Mouse (Mus musculus): ENCODE data around the gene Scube1. TPM values are rescaled to one million over a fixed set of nuclear protein-coding genes. Genes with fewer than 3 reads are reported as not detected.

The Scube1 gene
- total and polyA plus RNA-seq, 2 experiments from 2014 or later = 1.9 to 4.3 TPM

DNA sequence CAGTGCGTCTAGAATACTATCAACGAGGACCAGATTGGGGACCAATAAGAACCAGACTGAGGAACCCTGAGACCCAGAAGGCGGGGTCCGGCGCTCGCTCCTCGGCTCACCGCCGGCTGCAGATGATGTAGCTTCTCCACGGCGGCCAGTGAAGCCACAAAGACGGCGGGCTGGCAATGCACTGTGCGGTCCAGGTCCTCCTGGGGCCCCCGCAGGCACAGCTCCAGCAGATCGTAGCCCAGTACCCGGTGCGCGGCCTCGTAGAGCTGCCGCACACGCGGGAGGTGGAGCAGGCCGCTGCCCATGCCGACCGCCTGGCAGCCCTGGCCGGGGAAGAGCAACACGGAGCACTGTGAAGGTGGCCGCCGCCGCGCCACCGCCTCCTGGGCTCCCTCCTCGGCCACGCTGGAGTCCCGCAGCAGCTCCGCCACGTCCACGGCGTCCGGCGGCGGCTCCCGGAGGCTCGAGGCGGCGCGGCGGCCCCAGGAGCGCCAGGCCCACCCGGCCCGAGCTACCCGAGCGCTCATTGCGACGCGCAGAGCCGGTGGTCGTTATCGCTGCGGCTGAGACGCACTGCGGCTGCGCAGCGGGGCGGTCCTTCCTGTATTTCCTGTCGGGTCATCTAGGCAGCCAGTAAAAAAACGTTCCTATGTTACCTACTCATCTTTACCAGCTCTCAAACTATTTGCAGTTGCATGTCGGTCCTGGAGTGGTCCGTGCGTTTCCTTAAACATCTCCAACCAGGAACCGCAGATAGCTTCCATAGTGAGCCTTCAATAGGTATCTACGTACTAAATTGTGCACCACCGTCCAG, 169.5 kb downstream of the Scube1 start:
- Histone ChIP-seq H3K9ac (replicated peaks; ENCODE audit: low read depth, low read length) (peak overlapping the region; percentile 92), H3K27me3 (ENCODE audit: control insufficient read depth, insufficient read depth, low read length) (no peaks in the 10 kb centered on the region), H3K4me1 (ENCODE audit: control insufficient read depth, insufficient read depth) (peaks cover 8% of the 10 kb centered on the region; the same call in 1 of the 2 replicates), H3K9me3 (replicated peaks; ENCODE audit: control insufficient read depth, low read length) (no peaks in the 10 kb centered on the region), H3K36me3 (replicated peaks; ENCODE audit: control insufficient read depth, insufficient read depth, low read length) (peaks cover 18% of the 10 kb centered on the region; the same call in 1 of the 2 replicates), H3K27ac (ENCODE audit: low read depth) (peak overlapping the region; percentile 92), H3K4me2 (ENCODE audit: low read depth, low read length) (peak overlapping the region; percentile 91), H3K4me3 (ENCODE audit: low read depth, low read length) (peak overlapping the region; percentile 88)
- DNase-seq (ENCODE audit: low spot score) = peak; percentile 83
- 1% methylated on average over 53 of the region's 74 CpGs for WGBS
- TF ChIP-seq CTCF (IDR thresholded peaks at IDR 0.05; ENCODE audit: low read depth) = no peak
- TF ChIP-seq EP300 (IDR thresholded peaks at IDR 0.05; ENCODE audit: low read depth) = no peak
- ATAC-seq (ENCODE audit: insufficient read depth, low read depth) = peak; percentile 88

Other genes starting within 250 kb of the Scube1 start
- gene Ttll1, start 214.1 kb downstream of the Scube1 start, total RNA-seq (2014; rRNA removed; ENCODE audit: low replicate concordance) = 5.8 and 10.7 TPM in 2 replicates
- 23.2 and 25.7 TPM in 2 replicates for gene Ttll1, start 214.1 kb downstream of the Scube1 start, polyA plus RNA-seq (2015; fragmentation: Nextera tagmentation; extraction: Ambion mirVana)
- gene Bik, start 198.2 kb downstream of the Scube1 start, total RNA-seq (2014; rRNA removed; ENCODE audit: low replicate concordance) = 25.8 and 49.6 TPM in 2 replicates
- 33.8 and 37.7 TPM in 2 replicates for gene Bik, start 198.2 kb downstream of the Scube1 start, polyA plus RNA-seq (2015; fragmentation: Nextera tagmentation; extraction: Ambion mirVana)
- gene Tspo, start 161.4 kb downstream of the Scube1 start, total RNA-seq (2014; rRNA removed; ENCODE audit: low replicate concordance) = 264 and 335 TPM in 2 replicates
- gene Tspo, start 161.4 kb downstream of the Scube1 start, polyA plus RNA-seq (2015; fragmentation: Nextera tagmentation; extraction: Ambion mirVana) = 205 and 210 TPM in 2 replicates
- 66.6 and 87.2 TPM in 2 replicates for gene Mcat, start 161.2 kb downstream of the Scube1 start, total RNA-seq (2014; rRNA removed; ENCODE audit: low replicate concordance)
- gene Mcat, start 161.2 kb downstream of the Scube1 start, polyA plus RNA-seq (2015; fragmentation: Nextera tagmentation; extraction: Ambion mirVana) = 33.5 and 36.9 TPM in 2 replicates
- gene Ttll12, start 129.9 kb downstream of the Scube1 start, total RNA-seq (2014; rRNA removed; ENCODE audit: low replicate concordance) = 14.7 and 15.9 TPM in 2 replicates
- gene Ttll12, start 129.9 kb downstream of the Scube1 start, polyA plus RNA-seq (2015; fragmentation: Nextera tagmentation; extraction: Ambion mirVana) = 7.8 and 8.6 TPM in 2 replicates
- not detected in 2 replicates for gene Mpped1, start 54.4 kb upstream of the Scube1 start, total RNA-seq (2014; rRNA removed; ENCODE audit: low replicate concordance)
- gene Mpped1, start 54.4 kb upstream of the Scube1 start, polyA plus RNA-seq (2015; fragmentation: Nextera tagmentation; extraction: Ambion mirVana) = not detected in 2 replicates